Mouse (Mus musculus) midbrain, postnatal 0 days (tissue): Measurements from ENCODE around the gene Pigh. TPM values are rescaled to one million over a fixed set of nuclear protein-coding genes. Genes with fewer than 3 reads are reported as not detected.

ENCODE experiments used
- ATAC-seq: fragments of 200-750 bp; cut with Nextera tagmentation; 2 replicates; pipeline ENCODE4 v1.8.0; 2017; ENCODE audit warnings: moderate number of reproducible peaks, mild to moderate bottlenecking, moderate TSS enrichment, moderate library complexity; ENCODE audit not compliant: low FRiP score
- DNase-seq: peaks from one replicate; pipeline ENCODE4 v3.0.0-alpha.2; 2015; ENCODE audit warnings: low spot score
- H3K27ac ChIP-seq: fragments of 300-500 bp; sonication (generic); 2 replicates; pipeline ENCODE4 v1.5.1; 2014; ENCODE audit warnings: low read depth, mild to moderate bottlenecking, low read length, mixed read lengths
- H3K27me3 ChIP-seq: fragments of 300-500 bp; sonication (generic); 2 replicates; pipeline ENCODE4 v1.6.1; 2014; ENCODE audit warnings: low read length, control low read depth, mixed read lengths; ENCODE audit not compliant: insufficient read depth
- H3K36me3 ChIP-seq: fragments of 300-500 bp; sonication (generic); 2 replicates; pipeline ENCODE4 v1.6.1; 2014; ENCODE audit warnings: low read length, control low read depth, mixed read lengths; ENCODE audit not compliant: insufficient read depth
- H3K4me1 ChIP-seq: fragments of 300-500 bp; sonication (generic); 2 replicates; pipeline ENCODE4 v1.6.1; 2014; ENCODE audit warnings: mild to moderate bottlenecking, control low read depth, antibody characterized with exemption, low read length, mixed read lengths; ENCODE audit not compliant: insufficient read depth
- H3K4me2 ChIP-seq: fragments of 300-500 bp; sonication (generic); 2 replicates; pipeline ENCODE4 v1.6.1; 2014; ENCODE audit warnings: low read depth, mild to moderate bottlenecking, low read length, mixed read lengths; ENCODE audit not compliant: poor library complexity, severe bottlenecking
- H3K4me3 ChIP-seq: fragments of 300-500 bp; sonication (generic); 2 replicates; pipeline ENCODE4 v1.5.1; 2014; ENCODE audit warnings: low read depth, mild to moderate bottlenecking, low read length, moderate library complexity
- H3K9ac ChIP-seq: fragments of 300-500 bp; sonication (generic); replicated peaks from 2 replicates; pipeline ENCODE4 v1.6.1; 2014; ENCODE audit warnings: mild to moderate bottlenecking, low read length, moderate library complexity, mixed read lengths; ENCODE audit not compliant: poor library complexity, severe bottlenecking
- H3K9me3 ChIP-seq: fragments of 300-500 bp; sonication (generic); 2 replicates; pipeline ENCODE4 v1.6.1; 2016; ENCODE audit warnings: low read length, control low read depth
- CTCF ChIP-seq: IDR thresholded peaks from 2 replicates; pipeline ENCODE4 v1.5.1; 2016; ENCODE audit warnings: antibody characterized with exemption, mild to moderate bottlenecking
- WGBS: fragments of 180-500 bp; shearing (Covaris S2); extraction: QIAGEN DNeasy Blood & Tissue Kit; methylation state at CpG from one replicate; pipeline ENCODE4 v1.1.7; 2014; 5-methylcytosine and 5-hydroxymethylcytosine counted together
- polyA plus RNA-seq: library from polyadenylated mRNA; unstranded; fragments of >200 nt; fragmentation: Nextera tagmentation; extraction: Ambion mirVana; gene quantifications from 2 replicates; pipeline ENCODE4 v1.2.1, GENCODE M21; 2015
- total RNA-seq: library from RNA; depleted of rRNA; stranded (reverse); fragments of >200 nt; gene quantifications from 2 replicates; pipeline ENCODE4 v1.2.3, GENCODE M21; 2014

The Pigh gene
- total and polyA plus RNA-seq, 2 experiments from 2014 or later: 12.5 to 20.0 TPM

DNA sequence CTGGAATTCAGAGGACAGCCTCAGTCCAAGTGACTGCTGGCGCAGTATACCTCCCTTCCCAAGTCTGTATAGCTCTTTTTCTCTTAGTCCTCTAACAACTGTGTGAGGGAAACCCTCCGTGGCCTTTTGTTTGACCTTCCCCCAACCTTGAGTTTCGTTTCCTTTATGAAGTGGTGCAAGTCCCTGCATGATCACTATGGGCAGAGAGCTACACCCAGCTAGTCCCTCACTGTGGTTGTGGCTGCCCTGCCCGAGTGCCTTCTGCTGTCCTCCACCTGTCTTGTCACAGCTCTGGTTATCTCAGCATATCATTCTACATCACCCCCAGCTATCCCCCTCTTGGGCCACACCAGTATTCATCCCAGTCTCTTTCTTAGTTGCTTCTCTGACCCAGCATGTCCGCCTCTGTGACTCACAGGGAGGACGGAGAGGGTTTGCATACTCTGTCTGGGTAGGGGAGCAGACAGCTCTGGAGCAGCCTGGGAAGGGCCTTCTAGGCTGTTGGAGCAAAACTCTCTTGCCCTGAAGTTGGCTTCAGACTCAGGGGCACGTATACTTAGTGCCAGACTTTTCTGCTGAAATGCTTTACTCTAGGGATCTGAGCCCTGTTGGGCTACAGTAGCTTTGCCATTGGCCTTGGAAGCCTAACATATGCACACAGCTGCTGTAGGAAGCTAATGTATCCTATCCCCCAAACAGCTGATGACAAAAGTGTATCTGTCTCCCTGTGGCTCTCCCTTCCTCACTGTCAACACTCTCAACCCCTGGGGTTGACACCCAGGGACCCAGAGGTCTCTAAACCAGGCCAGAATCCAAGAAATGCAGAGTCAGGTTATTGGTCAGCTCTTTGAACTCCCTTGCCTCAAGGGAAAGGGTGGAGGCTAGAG lies 28.4 kb downstream of the Pigh start:
- Histone ChIP-seq H3K36me3 (peaks cover 11% of the 10 kb centered on the region), H3K4me3 (no peak overlapping the region), H3K9ac (no peak overlapping the region), H3K4me1 (no peaks in the 10 kb centered on the region), H3K27me3 (no peaks in the 10 kb centered on the region), H3K4me2 (no peak overlapping the region), H3K27ac (no peak overlapping the region), H3K9me3 (no peaks in the 10 kb centered on the region)
- DNase-seq (no peak), ATAC-seq (no peak)
- WGBS: 81% methylated on average over 7 of the region's 7 CpGs
- TF ChIP-seq CTCF: no peak

DNA sequence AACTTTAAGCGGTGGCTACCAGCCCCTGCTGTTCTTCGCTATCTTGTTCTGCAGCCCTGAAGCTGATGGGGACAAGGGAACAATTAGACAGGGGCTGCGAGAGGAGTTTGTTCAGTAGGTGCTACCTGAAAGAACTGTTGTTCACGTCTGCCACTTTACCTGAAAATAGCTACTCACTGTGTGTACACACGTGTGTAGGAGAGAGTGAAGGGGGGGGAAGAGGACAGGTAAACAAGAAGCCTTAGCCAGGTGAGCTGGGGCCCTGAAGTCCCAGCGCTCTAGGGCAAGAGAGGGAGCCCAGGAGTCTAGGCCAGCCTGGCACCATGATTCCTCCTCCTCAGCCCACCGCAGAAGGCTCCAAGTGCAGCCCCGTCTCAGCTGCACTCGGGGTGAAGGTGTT lies 29.3 kb downstream of the Pigh start:
- no peak for DNase-seq
- WGBS: 97% methylated on average over 9 of the region's 9 CpGs

GRCm38 (mm10) chr12:79059573-79059972 lies 29.9 kb downstream of the Pigh start:
- 77% methylated on average over 6 of the region's 6 CpGs for WGBS
- Histone ChIP-seq H3K4me1 (no peaks in the 10 kb centered on the region), H3K9ac (no peak overlapping the region), H3K36me3 (peaks cover 15% of the 10 kb centered on the region), H3K27me3 (no peaks in the 10 kb centered on the region), H3K4me2 (no peak overlapping the region), H3K4me3 (no peak overlapping the region), H3K9me3 (no peaks in the 10 kb centered on the region), H3K27ac (no peak overlapping the region)
- TF ChIP-seq CTCF: no peak
- ATAC-seq (no peak), DNase-seq (no peak)

More for the DNA sequence above, 29.3 kb downstream of the Pigh start:
- no peaks in the 10 kb centered on the region for H3K27me3 ChIP-seq
- no peak for TF ChIP-seq CTCF
- no peak overlapping the region for H3K4me2 ChIP-seq
- H3K4me3 ChIP-seq: no peak overlapping the region
- H3K4me1 ChIP-seq: no peaks in the 10 kb centered on the region
- H3K9me3 ChIP-seq: no peaks in the 10 kb centered on the region
- ATAC-seq: no peak
- H3K9ac ChIP-seq: no peak overlapping the region
- no peak overlapping the region for H3K27ac ChIP-seq
- H3K36me3 ChIP-seq: peaks cover 14% of the 10 kb centered on the region

GRCm38 (mm10) chr12:79055276-79055675 lies 34.2 kb downstream of the Pigh start:
- no peak for ATAC-seq
- Histone ChIP-seq H3K4me3 (no peak overlapping the region), H3K27me3 (no peaks in the 10 kb centered on the region), H3K36me3 (peaks cover 24% of the 10 kb centered on the region), H3K4me2 (no peak overlapping the region), H3K9ac (no peak overlapping the region), H3K4me1 (no peaks in the 10 kb centered on the region), H3K9me3 (no peaks in the 10 kb centered on the region), H3K27ac (no peak overlapping the region)
- no peak for TF ChIP-seq CTCF
- WGBS: 94% methylated on average over 7 of the region's 7 CpGs
- DNase-seq: no peak

DNA sequence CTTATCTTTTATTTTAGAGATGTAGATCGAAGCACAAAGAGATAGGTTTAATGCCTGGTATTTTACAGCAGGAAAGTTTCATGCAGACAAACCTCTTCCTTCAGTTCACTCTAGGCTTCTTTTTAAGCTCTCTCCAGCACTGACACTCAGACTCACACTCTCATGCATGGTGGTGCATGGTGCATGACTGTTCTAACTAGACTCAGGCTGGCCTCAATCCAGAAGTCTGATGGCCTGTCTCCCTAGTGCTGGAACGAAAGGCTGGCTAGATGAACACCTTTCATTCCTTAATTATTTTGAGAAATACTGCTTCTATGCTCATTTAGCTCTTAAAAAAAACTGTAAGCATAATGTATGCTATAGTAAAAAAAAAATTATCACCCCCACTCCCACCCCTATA lies 37.4 kb downstream of the Pigh start:
- no peak overlapping the region for H3K9ac ChIP-seq
- ATAC-seq (no peak), DNase-seq (no peak)
- no peak overlapping the region for H3K27ac ChIP-seq
- H3K9me3 ChIP-seq: no peaks in the 10 kb centered on the region
- TF ChIP-seq CTCF: no peak
- no peak overlapping the region for H3K4me2 ChIP-seq
- no peaks in the 10 kb centered on the region for H3K4me1 ChIP-seq
- H3K36me3 ChIP-seq: peaks cover 30% of the 10 kb centered on the region
- H3K27me3 ChIP-seq: no peaks in the 10 kb centered on the region
- no peak overlapping the region for H3K4me3 ChIP-seq
- 90% methylated on average over 2 of the region's 2 CpGs for WGBS

DNA sequence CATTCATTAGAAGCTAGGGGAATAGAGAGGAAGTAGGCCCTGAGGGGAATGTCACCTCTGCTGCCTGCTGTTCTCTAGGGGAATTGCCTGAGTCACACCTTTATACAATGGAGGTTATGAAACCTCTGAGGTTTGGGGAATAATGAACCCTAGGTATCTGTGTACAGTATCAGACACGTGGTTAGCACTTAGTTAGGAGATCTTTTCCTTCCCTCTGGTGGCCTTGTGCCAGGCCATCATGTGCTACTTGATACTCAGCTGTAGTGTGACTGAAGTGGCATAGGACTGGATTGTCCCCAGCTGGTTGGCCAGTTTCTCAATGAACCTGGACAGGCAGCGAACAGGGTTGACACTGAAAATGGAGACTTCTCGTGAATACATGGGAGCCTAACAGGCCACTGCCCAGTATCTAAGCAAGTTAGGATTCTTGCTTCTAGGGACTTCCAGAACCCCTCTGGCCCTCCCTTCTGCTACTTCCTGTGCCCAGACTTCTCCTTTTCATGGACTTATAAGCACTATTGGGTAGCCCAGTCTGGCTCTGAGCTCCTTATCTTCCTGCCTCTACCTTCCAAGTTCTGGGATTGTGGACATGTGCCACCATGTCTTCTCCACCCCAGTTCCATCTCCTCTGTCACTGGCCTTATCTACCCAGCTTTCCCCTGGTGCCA lies 38.8 kb downstream of the Pigh start:
- Histone ChIP-seq H3K4me3 (no peak overlapping the region), H3K27me3 (no peaks in the 10 kb centered on the region), H3K4me2 (no peak overlapping the region), H3K27ac (no peak overlapping the region), H3K36me3 (peaks cover 26% of the 10 kb centered on the region), H3K9me3 (no peaks in the 10 kb centered on the region), H3K9ac (no peak overlapping the region), H3K4me1 (no peaks in the 10 kb centered on the region)
- ATAC-seq (no peak), DNase-seq (no peak)
- TF ChIP-seq CTCF: no peak
- 85% methylated on average over 3 of the region's 3 CpGs for WGBS
